ENCODE assay signal across 15 mouse cellular contexts in genomic region chr12:15629971-15630370, GRCm38 (mm10).
"Had no signal": no experiment of that assay in that cellular context is flagged by ENCODE, and none has a peak within 500 bp of the region (broad histone marks: within the 10 kb centered on the region; RNA-seq: fewer than 3 reads in every experiment).

No protein-coding gene starts in this region.

- H3K4me1 ChIP-seq: neural tube, embryonic 15.5 days; stomach, embryonic 15.5 days had no signal

- H3K27ac ChIP-seq: neural tube, embryonic 15.5 days; stomach, embryonic 15.5 days; stomach, postnatal 0 days had no signal

- H3K9ac ChIP-seq: neural tube, embryonic 15.5 days; stomach, embryonic 15.5 days had no signal

- H3K36me3 ChIP-seq: neural tube, embryonic 15.5 days; stomach, embryonic 15.5 days had no signal

- H3K27me3 ChIP-seq: neural tube, embryonic 15.5 days; stomach, embryonic 15.5 days had no signal

- H3K9me3 ChIP-seq: neural tube, embryonic 15.5 days; stomach, embryonic 15.5 days had no signal

- H3K4me2 ChIP-seq: neural tube, embryonic 15.5 days; stomach, embryonic 15.5 days had no signal

- DNase-seq: retina, postnatal 1 day; right cerebral cortex, adult 18-20 months; right cerebral cortex, postnatal 14 days; right cerebral cortex, postnatal 25 days; right cerebral cortex, postnatal 4 days; spleen, adult 18-20 months; thymus, adult 18-20 months; thymus, adult 2 months; thymus, postnatal 14 days; thymus, postnatal 25 days; thymus, postnatal 36 days; thymus, postnatal 4 days had no signal

- H3K4me3 ChIP-seq: neural tube, embryonic 15.5 days; stomach, embryonic 15.5 days had no signal
